Mouse (Mus musculus) olfactory bulb, adult 2 months (tissue): ENCODE results near the gene Cort. TPM values are rescaled to one million over a fixed set of nuclear protein-coding genes. Genes with fewer than 3 reads are reported as not detected.
A peak's percentile ranks its signal among the peaks of the same experiment; 100 is the strongest.

Experiments
- H3K27ac ChIP-seq: fragments of 200-500 bp; 2 replicates; pipeline ENCODE4 v1.5.1; 2012; ENCODE audit warnings: low read depth, low read length; ENCODE audit not compliant: insufficient read depth
- H3K4me1 ChIP-seq: fragments of 200-500 bp; 2 replicates; pipeline ENCODE4 v1.6.1; 2012; ENCODE audit warnings: low read length; ENCODE audit not compliant: control insufficient read depth, insufficient read depth
- H3K4me3 ChIP-seq: fragments of 200-500 bp; 2 replicates; pipeline ENCODE4 v1.5.1; 2012; ENCODE audit warnings: mild to moderate bottlenecking, low read depth, low read length, moderate library complexity; ENCODE audit not compliant: insufficient read depth
- CTCF ChIP-seq: fragments of 200-500 bp; IDR thresholded peaks from 2 replicates; pipeline ENCODE4 v1.5.1; 2012; ENCODE audit warnings: low read depth, mild to moderate bottlenecking, low read length, moderate library complexity; ENCODE audit not compliant: insufficient read depth
- POLR2A ChIP-seq: fragments of 200-500 bp; IDR thresholded peaks from 2 replicates; pipeline ENCODE4 v1.6.1; 2012; ENCODE audit warnings: mild to moderate bottlenecking, low read depth, low read length, moderate library complexity; ENCODE audit not compliant: insufficient read depth
- WGBS: fragments of 180-500 bp; shearing (Covaris S2); methylation state at CpG from one replicate; pipeline ENCODE4 v1.1.7; 2018; 5-methylcytosine and 5-hydroxymethylcytosine counted together
- polyA plus RNA-seq: library from polyadenylated mRNA; stranded (reverse); fragments of >200 nt; gene quantifications from 2 replicates; pipeline ENCODE4 v1.2.4, GENCODE M21; 2012; ENCODE audit warnings: low replicate concordance; ENCODE audit not compliant: missing spikeins, insufficient read depth, insufficient read length

Cort gene
- polyA plus RNA-seq, 1 experiment = not detected

- H3K27ac ChIP-seq = no peak within 1 kb of the TSS
- WGBS = under 1% methylated on average over 59 of the region's 59 CpGs
- no peak for TF ChIP-seq CTCF
- TF ChIP-seq POLR2A = peak; percentile 75; the same call in 1 of the 2 replicates
- peak within 1 kb of the TSS; percentile 70 for H3K4me3 ChIP-seq
- no peaks in the 10 kb centered on the region for H3K4me1 ChIP-seq
These were observed 39.8 kb upstream of the Cort start, which contains the start of gene Pgd for GRCm38 (mm10) chr4:149166215-149166946. Pgd (minus strand) TSS chr4:149166771.

DNA sequence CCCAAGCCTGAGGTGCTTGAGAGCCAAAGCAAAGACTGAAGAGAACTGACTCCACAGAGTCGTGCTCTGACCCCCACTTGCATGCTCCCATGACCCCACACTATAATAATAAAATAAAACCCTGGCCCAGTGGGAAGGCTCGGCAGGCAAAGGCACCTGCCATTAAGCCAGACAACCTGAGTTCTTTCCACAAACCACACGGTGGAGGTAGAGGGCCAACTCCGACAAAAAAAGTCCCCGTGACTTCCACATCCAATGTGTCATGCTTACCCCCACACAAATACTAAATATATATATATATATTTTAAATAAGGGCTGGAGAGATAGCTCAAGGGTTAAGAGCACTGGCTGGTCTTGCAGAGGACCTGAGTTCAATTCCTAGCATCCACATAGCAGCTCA is 37.6 kb upstream of the Cort start:
- 65% methylated on average over 5 of the region's 5 CpGs for WGBS
- H3K4me3 ChIP-seq = no peak overlapping the region
- TF ChIP-seq CTCF (no peak), POLR2A (no peak)
- no peaks in the 10 kb centered on the region for H3K4me1 ChIP-seq
- no peak overlapping the region for H3K27ac ChIP-seq

- WGBS = 40% methylated on average over 1 of the region's 1 CpGs
- Histone ChIP-seq H3K27ac (no peak overlapping the region), H3K4me3 (no peak overlapping the region), H3K4me1 (no peaks in the 10 kb centered on the region)
- no peak for TF ChIP-seq POLR2A
- TF ChIP-seq CTCF = no peak
These were observed 36.6 kb upstream of the Cort start for GRCm38 (mm10) chr4:149163196-149163595.

- Histone ChIP-seq H3K4me1 (no peaks in the 10 kb centered on the region), H3K27ac (no peak overlapping the region), H3K4me3 (no peak overlapping the region)
- TF ChIP-seq POLR2A = no peak
- no peak for TF ChIP-seq CTCF
- 93% methylated on average over 6 of the region's 6 CpGs for WGBS
These were observed 34.6 kb upstream of the Cort start for GRCm38 (mm10) chr4:149161166-149161565.

DNA sequence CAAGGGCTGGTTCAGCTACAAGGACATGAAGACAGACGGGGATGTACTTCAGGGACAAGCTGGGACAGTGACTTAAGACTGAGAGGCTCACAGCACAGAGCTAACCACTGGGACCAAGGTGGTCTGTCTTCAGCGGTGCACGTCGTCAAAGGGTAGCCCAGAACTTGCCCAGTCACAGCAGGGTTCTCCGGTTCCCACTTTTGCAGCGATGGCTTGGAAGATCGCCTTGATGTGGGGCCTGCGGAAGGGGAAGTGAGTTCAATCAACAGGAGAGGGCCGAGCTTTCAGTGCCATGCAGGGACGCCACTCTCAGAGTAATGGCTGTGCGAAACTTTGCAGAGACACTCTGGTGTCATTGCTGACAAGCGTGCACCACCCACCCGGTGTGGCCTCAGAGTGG is 33.3 kb upstream of the Cort start:
- Histone ChIP-seq H3K4me1 (no peaks in the 10 kb centered on the region), H3K27ac (no peak overlapping the region), H3K4me3 (no peak overlapping the region)
- 87% methylated on average over 13 of the region's 13 CpGs for WGBS
- no peak for TF ChIP-seq CTCF
- no peak for TF ChIP-seq POLR2A

- WGBS = 100% methylated on average over 2 of the region's 2 CpGs
- no peak overlapping the region for H3K4me3 ChIP-seq
- no peak overlapping the region for H3K27ac ChIP-seq
- TF ChIP-seq CTCF = no peak
- TF ChIP-seq POLR2A = no peak
- no peaks in the 10 kb centered on the region for H3K4me1 ChIP-seq
These were observed 32.6 kb upstream of the Cort start for GRCm38 (mm10) chr4:149159203-149159602.

GRCm38 (mm10) chr4:149157415-149157973 is 30.9 kb upstream of the Cort start:
- Histone ChIP-seq H3K27ac (no peak overlapping the region), H3K4me1 (no peaks in the 10 kb centered on the region), H3K4me3 (no peak overlapping the region)
- 94% methylated on average over 8 of the region's 8 CpGs for WGBS
- no peak for TF ChIP-seq POLR2A
- no peak for TF ChIP-seq CTCF

DNA sequence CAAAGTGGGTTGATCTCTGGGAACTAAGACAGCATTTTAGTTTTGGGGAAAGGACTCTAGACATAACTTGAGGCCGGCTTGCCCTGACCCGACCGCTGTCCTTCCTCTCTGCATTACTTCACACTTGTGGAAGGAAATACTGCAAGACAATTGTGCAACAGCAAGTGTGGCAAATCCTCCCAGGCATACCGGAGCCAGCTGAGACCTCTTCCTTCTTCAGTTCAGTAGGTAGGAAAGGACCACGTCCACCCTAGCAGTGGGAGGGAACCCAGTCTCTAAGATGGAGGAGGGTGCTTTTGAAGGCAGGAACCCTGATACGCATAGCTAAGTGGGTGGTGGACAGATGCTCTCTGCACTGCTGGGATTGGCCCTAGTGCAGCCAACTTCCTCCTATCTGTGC is 29.1 kb upstream of the Cort start:
- TF ChIP-seq CTCF (no peak), POLR2A (no peak)

GRCm38 (mm10) chr4:149154859-149155258 is 28.3 kb upstream of the Cort start:
- TF ChIP-seq POLR2A = no peak
- no peak for TF ChIP-seq CTCF
- H3K27ac ChIP-seq = no peak overlapping the region
- WGBS = 97% methylated on average over 7 of the region's 7 CpGs
- no peaks in the 10 kb centered on the region for H3K4me1 ChIP-seq
- H3K4me3 ChIP-seq = no peak overlapping the region

More for the DNA sequence above, 29.1 kb upstream of the Cort start:
- WGBS = 91% methylated on average over 6 of the region's 6 CpGs
- Histone ChIP-seq H3K4me1 (no peaks in the 10 kb centered on the region), H3K4me3 (no peak overlapping the region), H3K27ac (no peak overlapping the region)

DNA sequence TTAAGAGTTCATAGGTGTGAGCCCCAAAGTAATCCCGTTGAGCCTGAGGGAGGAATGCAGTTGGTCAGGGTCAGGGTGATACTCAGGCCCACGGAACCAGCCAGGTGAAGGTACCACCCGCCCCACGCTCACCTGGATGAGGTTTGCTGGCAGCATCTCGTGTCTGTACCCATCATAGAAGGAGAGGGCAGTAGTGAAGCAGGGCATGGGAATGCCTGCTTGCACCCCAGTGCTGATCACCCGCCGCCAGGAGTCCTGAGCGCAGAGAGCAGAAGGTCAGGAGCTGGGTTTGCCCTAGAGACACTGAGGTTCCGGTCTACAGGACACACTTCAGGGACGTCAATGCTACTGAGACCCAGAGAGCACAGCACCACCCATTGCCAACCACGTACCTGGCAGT is 24.2 kb upstream of the Cort start:
- 96% methylated on average over 11 of the region's 11 CpGs for WGBS
- Histone ChIP-seq H3K4me3 (no peak overlapping the region), H3K27ac (no peak overlapping the region), H3K4me1 (no peaks in the 10 kb centered on the region)
- TF ChIP-seq CTCF (no peak), POLR2A (no peak)
